8 mouse cellular contexts compared by ENCODE assay signal in genomic region chr9:77918211-77918610, GRCm38 (mm10). TPM values are rescaled to one million over a fixed set of nuclear protein-coding genes. Genes with fewer than 3 reads are reported as not detected.
DNase-seq lines count a peak whose midpoint lies in the region; ATAC-seq and TF ChIP-seq lines count a peak whose summit lies in the region.

No protein-coding gene starts in this region.

- 26% methylated on average over 10 of the region's 10 CpGs for WGBS in hindbrain, embryonic 11.5 days
- WGBS in midbrain, embryonic 10.5 days, result 30% methylated on average over 10 of the region's 10 CpGs

- in situ Hi-C loops in ES-E14 (cut with MboI; ENCODE audit: low sequenced_read_pairs in 2 of 2, unreplicated experiment in 2 of 2), result no loop called here

- H3K4me1 ChIP-seq in ES-E14 (ENCODE audit: control insufficient read depth in 2 of 2, insufficient read depth in 2 of 2, low read length in 2 of 2, poor library complexity in 1 of 2), result peaks cover 0 to 3% of the 10 kb centered on the region in 2 experiments; a peak in 2 of 4 replicates
- H3K4me1 ChIP-seq in hindbrain, embryonic 11.5 days (replicated peaks; ENCODE audit: control insufficient read depth, insufficient read depth, low read length), result 0 out of 2 replicates have a peak, but pooled peaks cover 2% of the 10 kb centered on the region
- peaks cover 34% of the 10 kb centered on the region for H3K4me1 ChIP-seq in midbrain, embryonic 10.5 days

- peak overlapping the region; percentile 76 to 94 for H3K4me3 ChIP-seq in ES-E14 (ENCODE audit: insufficient read depth in 1 of 2, low read depth in 1 of 2, low read length in 2 of 2, poor library complexity in 1 of 2, severe bottlenecking in 1 of 2)
- H3K4me3 ChIP-seq in hindbrain, embryonic 11.5 days (ENCODE audit: low read depth, low read length), result peak overlapping the region; percentile 74
- peak overlapping the region; percentile 96 for H3K4me3 ChIP-seq in midbrain, embryonic 10.5 days

- peak overlapping the region; percentile 80 for H3K4me2 ChIP-seq in hindbrain, embryonic 11.5 days (replicated peaks; ENCODE audit: low read depth, low read length)

- H3K27me3 ChIP-seq in hindbrain, embryonic 11.5 days (ENCODE audit: control insufficient read depth, insufficient read depth, low read length), result no peaks in the 10 kb centered on the region
- H3K27me3 ChIP-seq in midbrain, embryonic 10.5 days (ENCODE audit: low read depth, poor library complexity, severe bottlenecking), result no peaks in the 10 kb centered on the region

- H3K9me3 ChIP-seq in ES-E14 (ENCODE audit: control insufficient read depth, insufficient read depth, low read depth, low read length), result no peaks in the 10 kb centered on the region
- no peaks in the 10 kb centered on the region for H3K9me3 ChIP-seq in hindbrain, embryonic 11.5 days (ENCODE audit: control insufficient read depth, low read length)
- no peaks in the 10 kb centered on the region for H3K9me3 ChIP-seq in midbrain, embryonic 10.5 days (replicated peaks)

- H3K27ac ChIP-seq in ES-E14 (ENCODE audit: insufficient read depth, low read depth, low read length, poor library complexity, severe bottlenecking), result no peak overlapping the region
- no peak overlapping the region for H3K27ac ChIP-seq in hindbrain, embryonic 11.5 days (ENCODE audit: low read depth, low read length)
- H3K27ac ChIP-seq in midbrain, embryonic 10.5 days (replicated peaks), result peak overlapping the region; percentile 93

- H3K36me3 ChIP-seq in ES-E14 (ENCODE audit: control insufficient read depth, insufficient read depth, low read length, poor library complexity, severe bottlenecking), result peaks cover 2% of the 10 kb centered on the region; the same call in 1 of the 2 replicates
- no peaks in the 10 kb centered on the region for H3K36me3 ChIP-seq in hindbrain, embryonic 11.5 days (ENCODE audit: control insufficient read depth, insufficient read depth, low read length)
- H3K36me3 ChIP-seq in midbrain, embryonic 10.5 days, result peaks cover 3% of the 10 kb centered on the region; the same call in 1 of the 2 replicates

- peak; percentile 88 for DNase-seq in heart, adult 11 months
- DNase-seq in heart, adult 9 months (ENCODE audit: low spot score in 2 of 2), result no peak
- DNase-seq in ES-E14 (ENCODE audit: low read depth, low spot score), result no peak
- no peak for DNase-seq in hindbrain, embryonic 11.5 days (ENCODE audit: low spot score)
- no peak for DNase-seq in midbrain, embryonic 10.5 days (ENCODE audit: low spot score)
- no peak for DNase-seq in right cerebral cortex, postnatal 36 days (ENCODE audit: low spot score in 2 of 2)
- no peak for DNase-seq in gastrocnemius, adult 18-20 months (ENCODE audit: low spot score)
- no peak for DNase-seq in spleen, adult 12 weeks (ENCODE audit: low spot score)

- peak overlapping the region; percentile 82 for H3K9ac ChIP-seq in ES-E14 (ENCODE audit: insufficient read depth, low read depth, low read length, poor library complexity, severe bottlenecking)
- H3K9ac ChIP-seq in hindbrain, embryonic 11.5 days (ENCODE audit: low read depth, low read length), result peak overlapping the region; percentile 65

- no peak for ATAC-seq in hindbrain, embryonic 11.5 days (ENCODE audit: low FRiP score)

TF ChIP-seq in ES-E14, 5 proteins besides CTCF, POLR2A, EP300 and RAD21:
- TF ChIP-seq CHD2 (IDR thresholded peaks at IDR 0.05; ENCODE audit: low read depth, low read length) (no peak), HCFC1 (IDR thresholded peaks at IDR 0.05; ENCODE audit: borderline replicate concordance, insufficient read depth, low read length) (no peak), ZNF384 (IDR thresholded peaks at IDR 0.05; ENCODE audit: low read depth, low read length) (no peak), ZC3H11A (IDR thresholded peaks at IDR 0.05; ENCODE audit: borderline replicate concordance, low read depth, low read length) (no peak), MAFK (IDR thresholded peaks at IDR 0.05; ENCODE audit: insufficient read depth, low read depth, low read length) (no peak)

RNA-seq across cellular contexts. Expression of gene Elovl5, which starts 1.0 kb away (rescaled TPM):
- total RNA-seq in ES-E14 (2012; rRNA removed), result 118 and 166 TPM in 2 replicates
- 85.1 and 91.5 TPM in 2 replicates for polyA plus RNA-seq in hindbrain, embryonic 11.5 days (2014; fragmentation: Nextera tagmentation; extraction: Ambion mirVana)
- 97.0 and 102 TPM in 2 replicates for polyA plus RNA-seq in midbrain, embryonic 10.5 days (2016; fragmentation: Nextera tagmentation; extraction: Ambion mirVana)
- 1 to 10 TPM; 5.9 to 9.3 TPM for total RNA-seq in gastrocnemius, adult 18-20 months (2021)

Comparison
In these comparisons a context has a peak if more than half of its experiments do, and no peak if none do; other contexts are left out.
1. RNA of gene Elovl5, which starts 1.0 kb away (total RNA-seq): 118 to 166 TPM in ES-E14; 5.9 to 9.3 TPM in gastrocnemius, adult 18-20 months; every median in the first group is over 10 times any median in the second.
2. Peak in every context shown above with its lines, with median percentiles within 50 percentile points of each other: H3K4me3 ChIP-seq.